Mouse (Mus musculus) MEL (cell line): ENCODE data around the gene 2310033P09Rik. TPM values are rescaled to one million over a fixed set of nuclear protein-coding genes. Genes with fewer than 3 reads are reported as not detected.

Source experiments
- ZC3H11A ChIP-seq: IDR thresholded peaks from 2 replicates; pipeline ENCODE4 v1.6.1; 2012; ENCODE audit warnings: low read depth, mild to moderate bottlenecking, inconsistent platforms, low read length, improper control_type of control experiment
- polyA plus RNA-seq, 2 experiments: library from polyadenylated mRNA; stranded (reverse) in 1 of 2; unstranded in 1 of 2; fragments of >175 nt in 1 of 2; fragments of >200 nt in 1 of 2; gene quantifications; 2 replicates each; pipeline versions ENCODE4 v1.2.1 to v1.2.4; 2012; ENCODE audit warnings: low replicate concordance in 2 of 2, low read depth in 1 of 2; ENCODE audit not compliant: insufficient read length in 2 of 2, insufficient read depth in 1 of 2, missing spikeins in 1 of 2
- total RNA-seq: library from RNA; depleted of rRNA; stranded (reverse); fragments of 300-350 nt; gene quantifications from 2 replicates; pipeline ENCODE4 v1.2.3, GENCODE M21; 2012; rRNA removed

Gene 2310033P09Rik
- total and polyA plus RNA-seq, 3 experiments, result 35.5 to 59.8 TPM; not detected in 1

- TF ChIP-seq ZC3H11A, result no peak
Observed at GRCm38 (mm10) chr11:59259647-59260046, 51.5 kb downstream of the 2310033P09Rik start (continued).

Other genes with a start within 250 kb of the 2310033P09Rik start
- gene Trim11, start 230.2 kb upstream of the 2310033P09Rik start, total RNA-seq, result 22.9 and 27.0 TPM in 2 replicates
- 10 to 100 TPM in 1 of 2 experiments, not detected in 1; 24.8 TPM for gene Trim11, start 230.2 kb upstream of the 2310033P09Rik start, polyA plus RNA-seq
- gene Obscn, start 71.9 kb upstream of the 2310033P09Rik start, total RNA-seq, result 0.20 and 0.54 TPM in 2 replicates
- gene Obscn, start 71.9 kb upstream of the 2310033P09Rik start, polyA plus RNA-seq, result under 1 TPM in 1 of 2 experiments, not detected in 1; 0.08 TPM
- 14.9 and 18.8 TPM in 2 replicates for gene Iba57, start 44.6 kb upstream of the 2310033P09Rik start, total RNA-seq
- gene Iba57, start 44.6 kb upstream of the 2310033P09Rik start, polyA plus RNA-seq, result 10 to 100 TPM in 1 of 2 experiments, not detected in 1; 14.7 TPM
- gene Gjc2, start 25.1 kb upstream of the 2310033P09Rik start, total RNA-seq, result 0.08 TPM in 1 of 2 replicates, not detected in the other
- gene Gjc2, start 25.1 kb upstream of the 2310033P09Rik start, polyA plus RNA-seq, result under 1 TPM in 1 of 2 experiments, not detected in 1; 0.07 TPM
- 249 and 295 TPM in 2 replicates for gene Guk1, start 16.1 kb upstream of the 2310033P09Rik start, total RNA-seq
- gene Guk1, start 16.1 kb upstream of the 2310033P09Rik start, polyA plus RNA-seq, result 100 to 1,000 TPM in 1 of 2 experiments, not detected in 1; 215 TPM
- gene Mrpl55, start 5.8 kb upstream of the 2310033P09Rik start, total RNA-seq, result 75.0 and 75.5 TPM in 2 replicates
- 10 to 100 TPM in 1 of 2 experiments, not detected in 1; 68.5 TPM for gene Mrpl55, start 5.8 kb upstream of the 2310033P09Rik start, polyA plus RNA-seq
- 541 and 555 TPM in 2 replicates for gene Arf1, start 19.9 kb downstream of the 2310033P09Rik start, total RNA-seq
- gene Arf1, start 19.9 kb downstream of the 2310033P09Rik start, polyA plus RNA-seq, result 100 to 1,000 TPM in 1 of 2 experiments, not detected in 1; 617 TPM
- not detected in 2 replicates for gene Wnt3a, start 82.4 kb downstream of the 2310033P09Rik start, total RNA-seq
- gene Wnt3a, start 82.4 kb downstream of the 2310033P09Rik start, polyA plus RNA-seq, result not detected
- gene Wnt9a, start 98.6 kb downstream of the 2310033P09Rik start, total RNA-seq, result not detected in 2 replicates
- not detected for gene Wnt9a, start 98.6 kb downstream of the 2310033P09Rik start, polyA plus RNA-seq
- not detected in 2 replicates for gene Prss38, start 167.3 kb downstream of the 2310033P09Rik start, total RNA-seq
- not detected for gene Prss38, start 167.3 kb downstream of the 2310033P09Rik start, polyA plus RNA-seq
- 14.3 and 18.1 TPM in 2 replicates for gene Jmjd4, start 241.7 kb downstream of the 2310033P09Rik start, total RNA-seq
- gene Jmjd4, start 241.7 kb downstream of the 2310033P09Rik start, polyA plus RNA-seq, result 10 to 100 TPM in 1 of 2 experiments, not detected in 1; 14.5 TPM
- gene Snap47, start 242.9 kb downstream of the 2310033P09Rik start, total RNA-seq, result 51.0 and 54.1 TPM in 2 replicates
- gene Snap47, start 242.9 kb downstream of the 2310033P09Rik start, polyA plus RNA-seq, result 10 to 100 TPM in 1 of 2 experiments, not detected in 1; 57.9 TPM